Mouse (Mus musculus) forelimb bud, embryonic 11.5 days (tissue): ENCODE results near the gene Zfp592.

Experiments
- DNase-seq: peaks from one replicate; pipeline ENCODE4 v3.0.0-alpha.2; 2012; ENCODE audit warnings: low read depth, low spot score

Zfp592 gene

DNA sequence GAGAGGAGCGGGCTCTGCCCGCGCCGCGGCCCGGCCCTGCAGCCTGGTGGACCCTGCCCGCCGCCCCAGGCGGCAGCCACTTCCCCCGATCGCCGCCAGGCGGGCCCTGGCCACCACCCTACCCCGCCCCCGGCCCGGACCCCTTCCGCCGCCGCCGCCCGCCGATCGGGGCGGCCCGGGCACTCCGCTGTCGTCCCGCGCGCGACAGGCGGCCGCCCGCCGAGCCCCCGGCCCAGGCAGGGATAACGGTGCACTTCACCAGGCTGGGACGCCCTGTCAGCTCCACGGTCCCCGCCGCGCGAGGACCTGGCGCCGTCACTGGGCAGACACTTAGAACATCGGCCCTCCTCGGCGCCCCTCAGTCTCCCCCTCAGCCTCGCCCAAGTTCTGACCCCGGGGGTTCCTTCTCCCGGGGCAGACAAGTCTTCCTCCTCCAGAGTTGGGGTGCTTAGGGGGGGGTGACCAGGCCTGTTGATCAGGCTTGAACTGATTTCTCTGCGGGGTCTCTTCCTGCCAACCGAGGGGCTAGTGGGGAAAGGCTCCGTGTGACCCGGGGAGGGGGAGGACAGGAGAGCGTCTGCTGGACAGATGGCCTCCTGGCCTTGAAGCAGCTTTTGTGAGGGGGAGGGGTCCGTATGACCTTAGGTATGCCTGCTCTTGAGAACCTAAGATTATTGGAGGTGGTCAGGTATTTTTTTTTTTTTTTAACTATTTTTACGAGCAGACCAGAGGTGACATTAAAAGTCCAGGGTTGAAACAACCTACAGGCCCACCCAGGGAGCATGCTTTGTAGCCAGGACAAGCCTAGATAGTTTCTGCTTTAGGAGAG is 567 bp downstream of the Zfp592 start:
- DNase-seq: peak; percentile 71

DNA sequence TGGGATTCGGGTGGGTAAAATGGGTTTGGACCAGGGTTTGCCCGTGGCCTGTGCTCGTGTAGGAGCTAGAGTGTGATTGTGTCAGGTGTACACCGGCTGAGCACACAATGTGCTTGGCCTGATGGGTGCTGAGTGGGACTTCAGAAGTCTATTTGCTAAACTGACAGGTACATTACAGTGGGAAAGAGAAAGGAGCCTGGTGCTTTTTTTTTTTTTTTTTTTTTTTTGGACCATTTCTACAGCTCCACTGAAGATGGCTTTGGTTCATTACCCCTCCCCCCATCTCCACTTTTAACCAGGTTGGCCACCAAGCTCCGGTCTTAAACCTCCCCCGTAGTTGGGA is 1.2 kb downstream of the Zfp592 start:
- no peak for DNase-seq

DNA sequence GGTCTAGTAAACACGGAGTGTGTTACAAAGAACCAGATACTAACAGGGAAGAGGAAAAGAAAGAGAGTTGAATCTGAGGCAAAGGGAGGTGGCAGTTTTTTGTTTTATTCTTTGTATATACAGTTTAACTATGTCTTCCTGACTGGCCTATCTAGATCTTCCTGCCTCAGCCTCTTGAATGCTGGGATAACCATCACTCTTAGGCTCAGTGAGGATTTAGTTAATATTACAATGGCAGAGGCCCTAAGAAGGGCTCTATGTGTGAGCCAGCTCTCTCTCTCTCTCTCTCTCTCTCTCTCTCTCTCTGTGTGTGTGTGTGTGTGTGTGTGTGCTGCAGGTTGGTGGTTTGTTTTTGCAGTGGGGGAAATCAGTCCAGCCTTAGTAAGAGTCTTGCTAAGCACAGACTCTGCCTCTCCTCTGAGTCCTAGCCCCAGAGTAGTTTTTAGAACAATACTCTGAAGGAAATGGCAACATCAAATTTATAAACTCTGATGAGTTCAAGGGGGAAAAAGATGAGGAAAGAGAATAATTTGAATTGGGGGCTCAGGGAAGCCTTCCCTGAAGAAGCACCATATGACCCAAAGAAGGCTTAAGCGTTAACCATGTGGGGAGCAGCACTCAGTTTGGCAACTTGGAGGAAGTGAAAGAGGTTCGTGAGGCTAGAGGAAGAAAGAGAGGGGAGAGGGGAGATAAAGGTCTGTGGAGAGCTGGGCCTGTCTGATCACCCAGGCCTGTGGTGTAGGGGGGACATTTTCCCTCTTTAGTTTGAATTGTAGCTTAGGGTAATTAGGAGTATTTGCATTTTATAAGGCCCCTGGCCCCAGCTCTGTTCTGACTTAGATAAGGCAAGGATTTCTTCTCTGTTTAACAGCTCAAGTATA is 2.0 kb downstream of the Zfp592 start:
- DNase-seq: no peak

DNA sequence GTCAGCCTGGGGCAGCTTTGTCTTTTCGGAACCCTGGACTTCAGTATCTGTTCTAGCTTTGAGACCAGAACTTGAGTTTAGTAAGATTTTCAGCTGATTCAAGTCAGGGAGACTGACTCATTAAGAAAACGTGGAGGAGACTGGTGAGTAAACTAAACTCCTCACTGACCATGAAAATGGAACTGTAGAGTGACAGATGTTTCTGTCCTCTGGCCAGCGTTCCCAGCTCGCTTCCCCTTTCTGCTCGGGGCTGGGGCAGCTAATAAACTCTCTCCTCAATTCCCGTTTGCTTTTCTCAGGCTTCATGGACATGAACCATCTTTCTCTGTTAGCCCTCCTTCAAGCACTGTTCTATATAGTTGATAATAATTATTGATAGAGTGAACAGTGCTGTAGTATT is 4.3 kb downstream of the Zfp592 start:
- no peak for DNase-seq

DNA sequence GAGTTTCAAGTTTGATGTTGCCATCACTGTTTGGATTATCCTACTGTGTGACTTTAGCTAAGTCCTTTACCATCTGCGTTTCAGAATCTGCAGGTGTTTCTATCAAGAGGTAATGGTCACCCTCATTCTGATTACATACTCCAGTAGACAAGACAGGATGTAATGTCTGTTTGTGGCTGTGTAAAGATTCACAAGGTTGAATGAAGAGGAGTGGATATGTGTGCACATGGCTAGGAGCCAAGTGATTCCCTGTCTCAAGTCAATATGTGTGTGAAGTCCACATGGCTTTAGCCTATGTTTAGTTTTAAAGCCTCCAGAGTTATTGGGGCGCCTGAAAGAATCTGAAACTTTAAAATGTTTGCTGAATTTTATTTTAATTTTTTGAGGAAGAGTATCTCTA is 6.1 kb downstream of the Zfp592 start:
- DNase-seq: no peak

DNA sequence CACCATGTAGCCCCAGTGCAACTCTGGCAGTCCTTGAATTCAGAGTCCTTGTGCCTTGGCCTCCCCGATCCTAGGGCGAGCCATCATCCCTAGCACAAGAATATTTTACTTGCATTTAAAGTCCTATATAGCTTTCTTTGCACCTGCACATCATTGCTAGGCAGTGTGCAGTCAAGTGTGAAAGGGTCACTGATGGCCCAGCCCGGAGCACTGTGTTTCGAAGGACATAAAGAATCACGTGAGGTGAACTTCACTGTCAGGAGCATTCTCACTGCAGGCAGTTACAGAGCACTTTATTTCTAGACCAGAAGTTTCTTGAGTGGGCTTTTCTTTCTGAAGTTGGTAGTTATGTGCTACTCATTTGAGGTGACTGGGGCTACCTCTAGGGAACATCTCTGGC is 8.4 kb downstream of the Zfp592 start:
- DNase-seq: no peak

DNA sequence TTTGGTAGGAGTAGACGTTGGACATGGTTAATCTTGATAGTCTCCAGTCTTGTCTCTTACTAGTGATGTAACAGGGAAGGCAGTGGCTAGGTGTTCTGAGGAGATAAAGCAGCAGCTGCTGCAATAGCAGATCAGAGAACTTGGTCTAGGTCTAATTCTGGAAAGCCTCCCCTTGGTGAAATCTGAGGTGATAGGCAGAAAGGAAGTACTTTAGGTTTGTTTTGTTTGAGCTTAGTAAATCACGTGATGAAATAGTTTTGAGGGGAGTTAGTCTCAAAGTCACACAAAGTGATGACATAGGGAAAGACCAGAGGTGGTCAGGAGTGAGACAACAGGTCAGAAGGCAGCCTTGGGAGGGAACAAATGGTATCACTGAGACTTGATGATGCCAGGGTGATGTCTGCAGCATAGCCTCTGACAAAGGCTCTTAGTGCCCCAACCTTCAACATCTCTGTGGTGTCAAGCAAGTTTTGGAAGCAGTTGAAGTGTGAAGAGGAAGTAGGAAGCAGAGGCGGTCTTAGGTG is 11.1 kb downstream of the Zfp592 start:
- no peak for DNase-seq

DNA sequence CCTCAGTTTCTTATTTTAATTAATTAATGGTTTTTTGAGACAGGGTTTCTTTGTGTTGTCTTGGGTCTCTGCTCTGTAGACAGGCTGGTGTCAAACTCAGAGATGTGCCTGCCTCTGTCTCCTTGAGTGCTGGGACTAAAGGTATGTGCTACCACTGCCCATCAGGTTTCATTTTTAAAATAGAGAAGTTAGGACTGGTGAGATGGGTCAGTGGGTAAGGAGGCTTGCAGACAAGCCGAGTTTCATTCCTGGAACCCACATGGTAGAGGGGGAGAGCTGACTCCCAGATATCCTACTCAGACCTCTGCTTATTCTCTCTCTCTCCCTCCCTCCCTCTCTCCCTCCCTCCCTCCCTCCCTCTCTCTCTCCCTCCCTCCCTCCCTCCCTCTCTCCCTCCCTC is 12.5 kb downstream of the Zfp592 start:
- DNase-seq: no peak

DNA sequence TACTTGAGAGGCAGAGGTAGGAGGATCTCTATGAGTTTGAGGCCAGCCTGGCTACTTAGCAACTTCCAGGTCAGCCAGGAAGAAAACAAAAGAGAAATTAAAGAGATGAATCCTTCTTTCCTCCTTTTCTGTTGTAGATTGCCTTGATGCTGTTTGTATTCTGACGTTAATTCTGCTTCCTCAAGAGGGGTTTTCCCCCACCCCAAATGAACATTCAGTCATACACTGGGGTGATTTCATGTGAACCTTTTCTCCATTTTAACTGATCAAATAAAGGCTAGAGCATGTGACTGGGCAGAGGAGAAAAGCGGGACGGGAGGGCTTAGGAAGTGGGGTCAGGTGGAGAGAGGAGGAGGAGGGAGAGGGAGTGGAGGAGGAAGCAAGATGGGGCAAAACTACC is 14.8 kb downstream of the Zfp592 start:
- DNase-seq: no peak

DNA sequence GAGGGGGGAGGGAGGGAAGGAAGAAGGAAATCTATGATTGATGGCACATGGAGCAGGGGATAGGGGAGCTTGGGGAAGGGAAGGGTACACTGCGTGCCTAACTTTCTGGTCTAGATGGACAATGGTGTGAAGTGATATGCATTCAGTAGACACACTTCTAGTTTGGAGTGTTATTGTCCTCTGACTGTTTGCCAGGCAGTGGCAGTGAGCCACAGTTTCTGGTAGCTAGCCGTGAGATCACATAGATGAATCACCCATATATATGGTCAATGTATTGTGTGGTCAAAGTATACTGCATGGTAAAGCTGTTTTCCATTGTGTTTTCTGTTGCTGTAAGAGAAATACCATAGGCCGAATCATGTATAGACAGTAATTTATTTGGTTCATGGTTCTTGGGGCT is 18.1 kb downstream of the Zfp592 start:
- no peak for DNase-seq

DNA sequence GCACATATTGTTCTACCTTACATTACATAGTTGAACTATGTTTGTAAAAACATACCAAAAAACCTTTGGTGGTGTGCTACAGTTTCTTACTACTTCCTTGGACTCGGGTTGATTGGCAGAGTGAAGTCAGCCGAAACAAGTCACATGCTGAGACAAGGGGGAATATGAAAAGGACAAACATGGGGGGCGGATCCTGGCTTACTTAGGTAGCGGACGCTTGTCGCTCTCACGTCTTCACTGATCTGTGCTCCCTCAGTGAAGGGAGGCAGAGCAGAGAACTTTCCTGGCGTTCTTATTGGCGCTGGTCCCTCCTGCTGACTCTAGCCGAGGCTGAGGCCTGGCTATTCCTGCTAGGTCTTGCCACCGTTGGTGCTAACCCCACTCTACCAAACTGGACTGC is 26.8 kb downstream of the Zfp592 start:
- no peak for DNase-seq

DNA sequence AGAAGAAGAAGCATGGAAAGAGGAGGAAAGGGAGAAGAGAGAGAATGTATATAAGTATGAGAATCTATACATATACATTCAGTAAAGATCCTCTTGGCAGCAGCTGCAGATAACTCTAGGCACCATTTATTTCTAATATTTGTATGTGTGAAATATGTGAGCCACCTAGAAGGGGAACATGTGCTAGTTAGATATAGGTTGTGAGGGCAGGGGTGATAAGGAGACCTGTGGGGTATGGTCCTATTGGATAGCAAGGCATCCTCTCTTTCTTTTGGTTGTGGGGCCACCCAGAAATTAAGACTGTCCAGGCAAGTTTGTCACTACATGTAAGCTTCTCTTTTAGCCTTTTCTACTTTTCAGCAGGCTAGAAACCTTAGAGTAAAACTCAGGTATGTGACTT is 29.2 kb downstream of the Zfp592 start:
- no peak for DNase-seq

DNA sequence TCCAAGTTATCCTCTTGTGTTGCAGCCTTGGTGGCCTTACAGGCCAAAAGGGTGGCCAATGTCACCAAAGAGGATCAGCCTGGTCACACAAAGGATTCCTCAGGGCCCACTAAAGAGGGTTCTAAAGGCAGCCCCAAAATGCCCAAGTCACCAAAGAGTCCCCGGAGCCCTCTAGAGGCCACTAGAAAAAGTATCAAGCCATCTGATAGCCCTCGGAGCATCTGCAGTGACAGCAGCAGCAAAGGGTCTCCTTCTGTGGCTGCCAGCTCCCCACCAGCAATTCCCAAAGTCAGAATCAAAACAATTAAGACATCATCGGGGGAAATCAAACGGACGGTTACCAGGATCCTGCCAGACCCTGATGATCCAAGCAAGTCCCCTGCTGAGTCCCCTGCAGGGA is 30.6 kb downstream of the Zfp592 start:
- no peak for DNase-seq

DNA sequence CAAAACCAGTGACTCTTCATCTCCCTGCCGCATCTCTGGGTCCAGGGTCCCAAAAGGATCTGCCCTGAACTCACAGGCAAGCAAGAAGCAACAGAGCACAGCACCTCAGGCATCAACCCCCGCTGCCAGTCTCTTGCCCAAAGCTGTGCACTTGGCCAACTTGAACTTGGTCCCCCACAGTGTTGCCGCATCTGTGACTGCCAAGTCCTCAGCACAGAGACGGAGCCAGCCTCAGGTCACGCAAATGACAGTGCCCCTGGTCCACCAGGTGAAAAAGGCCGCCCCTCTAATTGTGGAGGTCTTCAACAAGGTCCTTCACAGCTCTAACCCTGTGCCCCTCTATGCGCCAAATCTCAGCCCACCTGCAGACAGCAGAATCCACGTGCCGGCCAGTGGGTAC is 31.2 kb downstream of the Zfp592 start:
- DNase-seq: no peak

DNA sequence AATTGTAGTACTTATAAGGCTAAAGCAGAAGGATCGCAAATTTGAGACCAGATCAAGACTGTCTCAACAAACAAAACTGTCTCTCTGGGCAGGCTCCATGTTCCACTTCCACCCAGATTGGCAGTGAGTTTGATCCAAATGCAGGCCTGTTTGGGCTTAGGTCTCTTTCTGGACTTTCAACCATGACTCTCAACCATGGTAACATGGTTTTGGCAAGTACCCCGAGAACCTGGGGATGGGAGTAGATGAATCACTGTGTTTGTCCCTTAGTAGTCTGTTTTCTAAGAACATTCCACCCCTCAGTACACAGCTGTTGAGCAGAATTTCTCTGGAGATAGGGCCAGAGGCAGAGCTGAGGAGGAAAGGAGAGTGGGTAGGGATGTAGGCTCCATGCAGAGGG is 32.3 kb downstream of the Zfp592 start:
- no peak for DNase-seq

DNA sequence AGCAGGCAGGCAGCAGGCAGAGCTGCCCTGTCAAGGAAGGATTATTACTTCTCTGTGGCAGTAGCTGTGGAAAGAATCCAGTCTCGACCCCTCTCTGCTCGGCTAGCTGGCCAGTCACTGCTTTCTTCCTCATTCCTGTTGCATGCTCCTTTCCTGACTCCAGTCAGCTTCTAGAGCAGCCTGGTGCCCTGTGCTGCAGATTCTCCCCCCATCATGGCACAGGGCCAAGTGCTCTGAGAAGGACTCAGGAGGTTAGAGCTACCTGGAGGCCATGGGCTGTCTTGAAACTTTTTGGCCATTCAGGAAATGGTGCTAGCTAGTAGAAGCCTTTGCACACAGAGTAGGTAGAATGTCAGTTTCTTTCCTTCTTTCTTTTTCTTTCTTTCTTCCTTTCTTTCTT is 46.2 kb downstream of the Zfp592 start:
- DNase-seq: no peak

DNA sequence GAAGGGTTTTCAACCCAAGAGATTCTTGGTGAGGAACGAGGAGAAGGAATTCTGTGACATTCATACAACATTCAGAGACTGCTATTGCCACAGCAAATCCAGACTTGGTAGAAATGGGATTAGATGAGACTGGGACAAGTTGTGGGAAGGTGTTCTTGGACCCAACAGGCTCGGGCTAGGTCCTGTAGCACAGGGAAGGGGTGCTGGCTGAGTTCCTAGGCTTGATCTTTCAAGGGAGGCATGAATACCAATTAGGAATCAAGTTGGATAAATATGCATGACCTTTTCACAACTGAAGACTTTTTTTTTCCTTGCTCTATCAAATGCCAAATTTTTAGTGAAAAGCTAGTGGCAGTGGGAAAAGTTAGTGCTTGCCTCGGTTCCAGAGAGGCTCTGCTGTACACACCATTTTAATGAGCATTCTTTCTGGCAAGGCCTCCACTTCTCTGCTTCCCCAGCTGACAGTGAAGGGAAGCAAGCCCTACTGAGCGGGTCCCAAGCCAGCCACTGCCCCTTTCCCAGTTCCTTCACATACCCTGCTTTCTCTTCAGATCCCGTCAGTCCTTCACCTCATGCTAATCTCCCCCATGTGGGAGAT is 49.6 kb downstream of the Zfp592 start:
- DNase-seq: no peak

DNA sequence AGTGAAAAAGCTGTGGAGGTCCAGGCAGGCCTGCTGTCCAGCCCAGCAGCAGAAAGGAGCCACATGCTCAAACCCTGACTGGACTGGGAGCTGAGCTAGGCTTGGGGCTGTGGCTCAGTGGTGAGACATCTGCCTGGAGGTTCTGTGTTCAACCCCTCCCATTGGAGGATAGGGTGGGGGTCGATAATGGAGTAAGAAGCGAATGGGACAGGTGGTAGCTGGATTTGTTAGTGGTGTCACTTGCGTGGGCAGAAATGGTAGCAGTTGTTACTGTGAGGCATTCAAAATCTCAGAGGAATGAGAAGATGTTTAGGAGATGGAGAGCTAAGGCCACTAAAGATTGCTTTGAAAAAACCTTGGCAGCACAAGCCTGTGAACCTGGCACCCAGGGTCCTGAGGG is 54.4 kb downstream of the Zfp592 start:
- DNase-seq: no peak

DNA sequence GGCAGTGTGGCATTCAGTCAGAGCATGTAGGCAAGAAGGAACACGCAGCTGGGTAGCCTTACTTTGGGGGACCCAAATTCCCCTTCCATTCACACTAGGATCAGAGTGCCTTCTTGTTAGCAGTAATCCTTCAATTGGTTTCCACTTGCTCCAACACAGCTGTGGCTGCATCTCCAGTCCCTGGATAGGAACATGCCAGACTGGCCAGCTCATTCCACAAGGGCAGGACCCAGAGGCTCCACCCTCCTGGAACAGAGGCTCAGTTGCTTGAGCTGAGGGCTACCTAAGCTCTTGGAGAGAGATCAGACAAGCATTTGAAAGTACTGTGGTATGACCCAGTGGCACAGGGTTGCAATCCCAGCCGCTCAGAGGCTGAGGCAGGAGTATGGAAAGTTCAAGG is 55.0 kb downstream of the Zfp592 start:
- no peak for DNase-seq

DNA sequence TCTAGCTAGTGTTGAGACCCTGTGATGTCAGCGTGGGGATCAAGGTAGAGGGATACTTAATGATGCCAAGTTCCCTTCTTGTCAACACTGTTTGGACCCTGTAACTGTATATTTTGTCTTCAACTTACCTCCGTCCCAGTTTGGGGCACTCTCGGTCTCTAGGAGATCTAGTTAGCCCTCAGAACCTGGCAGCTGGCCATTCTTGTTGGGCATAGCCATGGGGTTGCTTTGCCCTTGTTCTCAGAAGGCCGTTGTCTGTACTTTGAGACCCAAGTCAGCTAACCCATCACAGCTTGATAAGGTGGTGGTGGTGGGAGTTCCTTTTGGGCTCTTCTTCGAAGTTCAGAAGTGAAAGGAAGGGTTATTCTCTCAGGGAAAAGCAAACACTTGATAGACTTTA is 56.5 kb downstream of the Zfp592 start:
- no peak for DNase-seq

DNA sequence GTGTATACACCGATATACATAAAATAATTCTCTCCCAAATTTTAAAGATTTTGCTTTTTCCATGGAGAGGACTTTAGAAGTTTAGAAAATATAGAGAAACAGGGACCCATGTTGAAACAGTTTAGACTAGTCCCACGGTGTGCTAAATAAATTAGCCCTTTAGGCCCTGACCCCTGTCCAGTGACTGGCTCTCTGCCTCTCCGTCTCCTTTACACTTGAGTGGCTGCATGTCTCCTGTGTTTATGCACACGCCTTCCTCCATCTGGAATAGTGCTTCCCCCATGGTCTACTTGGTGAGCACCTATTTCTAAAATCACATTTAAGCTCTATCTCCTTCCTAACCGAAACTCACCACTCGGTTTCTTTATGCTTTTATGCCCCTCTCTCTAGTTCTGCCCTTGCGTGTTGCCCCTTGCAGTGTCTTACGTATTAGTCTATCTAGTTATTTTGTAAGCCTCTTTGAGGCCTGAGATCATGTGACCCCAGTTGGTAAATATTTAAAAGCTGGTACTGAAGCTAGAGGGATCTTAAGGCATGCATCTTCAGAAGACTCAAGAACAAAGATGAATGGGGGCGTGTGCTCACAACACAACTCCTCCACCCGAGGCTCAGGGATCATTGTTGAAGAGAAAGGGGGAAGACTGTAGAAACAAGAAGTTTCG is 62.4 kb downstream of the Zfp592 start:
- no peak for DNase-seq

DNA sequence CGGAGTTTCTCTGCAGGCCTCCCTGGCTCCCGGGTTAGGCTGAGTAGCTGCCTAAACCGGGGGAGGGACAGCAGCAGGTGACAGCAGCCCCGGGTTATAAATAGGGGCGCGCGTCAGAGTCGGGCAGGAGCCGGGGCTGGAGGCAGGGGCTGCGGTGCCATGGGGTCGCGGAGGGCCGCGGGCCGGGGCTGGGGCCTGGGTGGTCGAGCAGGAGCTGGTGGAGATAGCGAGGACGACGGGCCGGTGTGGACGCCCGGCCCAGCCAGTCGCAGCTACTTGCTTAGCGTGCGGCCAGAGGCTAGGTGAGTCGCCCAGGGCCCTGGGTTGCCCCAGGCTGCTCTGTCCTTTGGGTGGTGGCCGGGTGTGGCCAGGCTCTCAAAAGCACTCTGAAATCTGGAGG is 64.0 kb downstream of the Zfp592 start, which contains the start of gene Alpk3:
Gene Alpk3, plus strand, starts transcription at position 130 of the 400 bp plus-strand sequence.
- no peak for DNase-seq
